In the genomic region with DNA sequence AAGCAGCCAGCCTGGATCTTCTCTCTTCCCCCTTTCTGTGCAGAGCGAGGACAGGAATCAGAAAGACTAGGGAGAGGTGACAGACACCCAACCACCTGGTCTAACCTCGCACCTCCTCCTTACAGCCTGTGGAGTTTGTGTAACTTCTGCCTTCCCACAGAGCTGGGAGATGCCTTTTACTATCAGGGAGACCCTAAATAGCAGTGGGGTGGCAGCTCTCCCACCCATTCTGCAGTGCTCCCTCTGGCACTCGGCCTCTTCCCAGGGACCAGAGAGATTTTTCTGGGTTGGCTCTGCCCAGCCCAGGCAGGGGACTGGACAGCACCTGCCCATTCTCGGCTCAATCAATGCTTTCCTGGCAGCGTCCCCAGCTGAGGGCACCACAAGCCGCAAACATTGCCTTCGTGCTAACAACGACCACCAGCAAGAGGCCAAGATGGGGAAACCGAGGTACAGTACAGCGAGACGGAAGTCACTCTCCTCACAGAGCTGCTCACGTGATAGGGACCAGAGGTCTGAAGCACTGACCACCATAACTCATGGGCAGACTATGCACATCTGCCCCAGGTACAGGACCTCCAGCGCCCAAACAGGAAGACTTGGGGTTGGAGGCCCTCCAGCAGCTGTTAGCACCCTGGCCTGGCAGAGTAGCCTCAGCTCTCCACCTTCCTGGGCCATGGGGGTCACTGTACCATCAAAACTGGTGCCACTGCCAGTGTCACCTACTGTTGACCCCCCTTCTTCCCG, we compare ENCODE assay signal across 8 mouse cellular contexts. TPM values are rescaled to one million over a fixed set of nuclear protein-coding genes. Genes with fewer than 3 reads are reported as not detected.
DNase-seq lines count a peak whose midpoint lies in the region; ATAC-seq and TF ChIP-seq lines count a peak whose summit lies in the region.

No protein-coding gene starts in this region.

- peak overlapping the region; percentile 60 for H3K9ac ChIP-seq in forebrain, embryonic 13.5 days
- H3K9ac ChIP-seq in limb, embryonic 11.5 days (ENCODE audit: low read length), result peak overlapping the region; percentile 49; the same call in 1 of the 2 replicates

- ATAC-seq in forebrain, embryonic 13.5 days, result peak; percentile 39
- ATAC-seq in limb, embryonic 11.5 days (ENCODE audit: insufficient number of reproducible peaks, low FRiP score, low TSS enrichment, low read depth), result no peak

- peaks cover 45% of the 10 kb centered on the region; the same call in 1 of the 2 replicates for H3K36me3 ChIP-seq in forebrain, embryonic 13.5 days (ENCODE audit: poor library complexity, severe bottlenecking)
- H3K36me3 ChIP-seq in limb, embryonic 11.5 days (ENCODE audit: control insufficient read depth, insufficient read depth, low read length), result no peaks in the 10 kb centered on the region; the same call in 1 of the 2 replicates

- H3K9me3 ChIP-seq in forebrain, embryonic 13.5 days (replicated peaks), result no peaks in the 10 kb centered on the region
- no peaks in the 10 kb centered on the region for H3K9me3 ChIP-seq in limb, embryonic 11.5 days (ENCODE audit: control insufficient read depth, low read length)

- TF ChIP-seq CTCF in olfactory bulb, adult 2 months (IDR thresholded peaks at IDR 0.05; ENCODE audit: insufficient read depth, low read depth, low read length), result no peak

- peak overlapping the region; percentile 81 for H3K27ac ChIP-seq in brown adipose tissue, adult 24 weeks (replicated peaks; ENCODE audit: low read depth, low read length)
- H3K27ac ChIP-seq in forebrain, embryonic 13.5 days, result peak overlapping the region; percentile 91
- H3K27ac ChIP-seq in limb, embryonic 11.5 days (replicated peaks; ENCODE audit: low read depth, low read length), result peak overlapping the region; percentile 72
- peak overlapping the region; percentile 94 for H3K27ac ChIP-seq in olfactory bulb, adult 2 months (ENCODE audit: insufficient read depth, low read depth, low read length)

- TF ChIP-seq POLR2A in olfactory bulb, adult 2 months (IDR thresholded peaks at IDR 0.05; ENCODE audit: insufficient read depth, low read depth, low read length), result no peak

- H3K4me3 ChIP-seq in brown adipose tissue, adult 24 weeks (ENCODE audit: insufficient read depth, low read depth, low read length), result no peak overlapping the region
- H3K4me3 ChIP-seq in forebrain, embryonic 13.5 days, result peak overlapping the region; percentile 32; the same call in 1 of the 2 replicates
- peak overlapping the region; percentile 28; the same call in 1 of the 2 replicates for H3K4me3 ChIP-seq in limb, embryonic 11.5 days (ENCODE audit: low read depth, low read length)
- peak overlapping the region; percentile 30 for H3K4me3 ChIP-seq in olfactory bulb, adult 2 months (ENCODE audit: insufficient read depth, low read depth, low read length)

- H3K4me1 ChIP-seq in brown adipose tissue, adult 24 weeks (ENCODE audit: control insufficient read depth, insufficient read depth, insufficient read length, low read length), result peaks cover 80% of the 10 kb centered on the region
- peaks cover 76% of the 10 kb centered on the region for H3K4me1 ChIP-seq in forebrain, embryonic 13.5 days
- H3K4me1 ChIP-seq in limb, embryonic 11.5 days (ENCODE audit: control insufficient read depth, insufficient read depth, low read length), result peaks cover 47% of the 10 kb centered on the region
- H3K4me1 ChIP-seq in olfactory bulb, adult 2 months (ENCODE audit: control insufficient read depth, insufficient read depth, low read length), result peaks cover 86% of the 10 kb centered on the region

- no peaks in the 10 kb centered on the region for H3K27me3 ChIP-seq in forebrain, embryonic 13.5 days
- H3K27me3 ChIP-seq in limb, embryonic 11.5 days (ENCODE audit: control insufficient read depth, insufficient read depth, low read length), result no peaks in the 10 kb centered on the region

- H3K4me2 ChIP-seq in forebrain, embryonic 13.5 days, result peak overlapping the region; percentile 66
- peak overlapping the region; percentile 76 for H3K4me2 ChIP-seq in limb, embryonic 11.5 days (ENCODE audit: low read depth, severe bottlenecking)

- peak; percentile 38 for DNase-seq in kidney, adult 9 months
- no peak for DNase-seq in kidney, postnatal 36 days
- DNase-seq in limb, embryonic 11.5 days (ENCODE audit: low spot score), result no peak
- DNase-seq in layer of hippocampus, adult 9-11 months, result no peak
- no peak for DNase-seq in urinary bladder, postnatal 10 days (ENCODE audit: low spot score)

- 62% methylated on average over 14 of the region's 14 CpGs for WGBS in forebrain, embryonic 13.5 days
- WGBS in limb, embryonic 11.5 days, result 66% methylated on average over 14 of the region's 14 CpGs
- 37% methylated on average over 14 of the region's 14 CpGs for WGBS in olfactory bulb, adult 2 months

RNA-seq across cellular contexts. Expression of a gene that starts 10.5 kb away (rescaled TPM):
- polyA plus RNA-seq in brown adipose tissue, adult 24 weeks (2012; ENCODE audit: insufficient read depth, insufficient read length, missing spikeins), result 42.2 and 61.6 TPM in 2 replicates
- polyA plus RNA-seq in forebrain, embryonic 13.5 days (2015; fragmentation: Nextera tagmentation; extraction: Ambion mirVana), result 88.2 TPM in 2 replicates
- 21.3 and 24.0 TPM in 2 replicates for polyA plus RNA-seq in limb, embryonic 11.5 days (2014; fragmentation: Nextera tagmentation; extraction: Ambion mirVana)
- polyA plus RNA-seq in olfactory bulb, adult 2 months (2012; ENCODE audit: insufficient read depth, insufficient read length, low replicate concordance, missing spikeins), result 223 TPM in 1 of 2 replicates, not detected in the other

RNA-seq across cellular contexts. Expression of a gene that starts 29.3 kb away (rescaled TPM):
- not detected in 2 replicates for polyA plus RNA-seq in brown adipose tissue, adult 24 weeks (2012; ENCODE audit: insufficient read depth, insufficient read length, missing spikeins)
- 11.0 and 13.7 TPM in 2 replicates for polyA plus RNA-seq in forebrain, embryonic 13.5 days (2015; fragmentation: Nextera tagmentation; extraction: Ambion mirVana)
- polyA plus RNA-seq in limb, embryonic 11.5 days (2014; fragmentation: Nextera tagmentation; extraction: Ambion mirVana), result 26.9 and 27.8 TPM in 2 replicates
- not detected in 2 replicates for polyA plus RNA-seq in olfactory bulb, adult 2 months (2012; ENCODE audit: insufficient read depth, insufficient read length, low replicate concordance, missing spikeins)

RNA-seq across cellular contexts. Expression of a gene that starts 30.0 kb away (rescaled TPM):
- polyA plus RNA-seq in brown adipose tissue, adult 24 weeks (2012; ENCODE audit: insufficient read depth, insufficient read length, missing spikeins), result 41.4 and 51.7 TPM in 2 replicates
- 21.5 and 25.6 TPM in 2 replicates for polyA plus RNA-seq in forebrain, embryonic 13.5 days (2015; fragmentation: Nextera tagmentation; extraction: Ambion mirVana)
- polyA plus RNA-seq in limb, embryonic 11.5 days (2014; fragmentation: Nextera tagmentation; extraction: Ambion mirVana), result 39.8 and 41.9 TPM in 2 replicates
- polyA plus RNA-seq in olfactory bulb, adult 2 months (2012; ENCODE audit: insufficient read depth, insufficient read length, low replicate concordance, missing spikeins), result not detected in 2 replicates

RNA-seq across cellular contexts. Expression of a gene that starts 34.3 kb away (rescaled TPM):
- 93.7 and 101 TPM in 2 replicates for polyA plus RNA-seq in brown adipose tissue, adult 24 weeks (2012; ENCODE audit: insufficient read depth, insufficient read length, missing spikeins)
- 155 and 158 TPM in 2 replicates for polyA plus RNA-seq in forebrain, embryonic 13.5 days (2015; fragmentation: Nextera tagmentation; extraction: Ambion mirVana)
- polyA plus RNA-seq in limb, embryonic 11.5 days (2014; fragmentation: Nextera tagmentation; extraction: Ambion mirVana), result 74.5 and 88.5 TPM in 2 replicates
- not detected in 2 replicates for polyA plus RNA-seq in olfactory bulb, adult 2 months (2012; ENCODE audit: insufficient read depth, insufficient read length, low replicate concordance, missing spikeins)

RNA-seq across cellular contexts. Expression of a gene that starts 49.1 kb away (rescaled TPM):
- 0.48 and 1.0 TPM in 2 replicates for polyA plus RNA-seq in brown adipose tissue, adult 24 weeks (2012; ENCODE audit: insufficient read depth, insufficient read length, missing spikeins)
- polyA plus RNA-seq in forebrain, embryonic 13.5 days (2015; fragmentation: Nextera tagmentation; extraction: Ambion mirVana), result not detected in 2 replicates
- polyA plus RNA-seq in limb, embryonic 11.5 days (2014; fragmentation: Nextera tagmentation; extraction: Ambion mirVana), result 0.13 and 0.33 TPM in 2 replicates
- polyA plus RNA-seq in olfactory bulb, adult 2 months (2012; ENCODE audit: insufficient read depth, insufficient read length, low replicate concordance, missing spikeins), result not detected in 2 replicates

Comparison
In these comparisons a context has a peak if more than half of its experiments do, and no peak if none do; other contexts are left out.
1. RNA of a gene that starts 29.3 kb away (polyA plus RNA-seq): 26.9 to 27.8 TPM in limb, embryonic 11.5 days and 11.0 to 13.7 TPM in forebrain, embryonic 13.5 days; not detected in brown adipose tissue, adult 24 weeks and not detected in olfactory bulb, adult 2 months; every median in the first group is over 10 times any median in the second.
2. RNA of a gene that starts 30.0 kb away (polyA plus RNA-seq): 41.4 to 51.7 TPM in brown adipose tissue, adult 24 weeks, 39.8 to 41.9 TPM in limb, embryonic 11.5 days and 21.5 to 25.6 TPM in forebrain, embryonic 13.5 days; not detected in olfactory bulb, adult 2 months; every median in the first group is over 10 times any median in the second.
3. Peak in every context shown above with its lines, with median percentiles within 50 percentile points of each other: H3K27ac ChIP-seq.